Mouse (Mus musculus) spleen, postnatal 14 days (tissue): Measurements from ENCODE around the gene Lrrc20.
A peak's percentile ranks its signal among the peaks of the same experiment; 100 is the strongest.
"Not testable (repeated sequence)": the region's sequence is repeated elsewhere in the genome, so short reads cannot be mapped to it uniquely, and the experiment has no call there.

ENCODE experiments used
- DNase-seq, 2 experiments: peaks; one replicate each; pipeline ENCODE4 v3.0.0; 2021 to 2022; ENCODE audit warnings: low spot score in 2 of 2

The Lrrc20 gene

DNA sequence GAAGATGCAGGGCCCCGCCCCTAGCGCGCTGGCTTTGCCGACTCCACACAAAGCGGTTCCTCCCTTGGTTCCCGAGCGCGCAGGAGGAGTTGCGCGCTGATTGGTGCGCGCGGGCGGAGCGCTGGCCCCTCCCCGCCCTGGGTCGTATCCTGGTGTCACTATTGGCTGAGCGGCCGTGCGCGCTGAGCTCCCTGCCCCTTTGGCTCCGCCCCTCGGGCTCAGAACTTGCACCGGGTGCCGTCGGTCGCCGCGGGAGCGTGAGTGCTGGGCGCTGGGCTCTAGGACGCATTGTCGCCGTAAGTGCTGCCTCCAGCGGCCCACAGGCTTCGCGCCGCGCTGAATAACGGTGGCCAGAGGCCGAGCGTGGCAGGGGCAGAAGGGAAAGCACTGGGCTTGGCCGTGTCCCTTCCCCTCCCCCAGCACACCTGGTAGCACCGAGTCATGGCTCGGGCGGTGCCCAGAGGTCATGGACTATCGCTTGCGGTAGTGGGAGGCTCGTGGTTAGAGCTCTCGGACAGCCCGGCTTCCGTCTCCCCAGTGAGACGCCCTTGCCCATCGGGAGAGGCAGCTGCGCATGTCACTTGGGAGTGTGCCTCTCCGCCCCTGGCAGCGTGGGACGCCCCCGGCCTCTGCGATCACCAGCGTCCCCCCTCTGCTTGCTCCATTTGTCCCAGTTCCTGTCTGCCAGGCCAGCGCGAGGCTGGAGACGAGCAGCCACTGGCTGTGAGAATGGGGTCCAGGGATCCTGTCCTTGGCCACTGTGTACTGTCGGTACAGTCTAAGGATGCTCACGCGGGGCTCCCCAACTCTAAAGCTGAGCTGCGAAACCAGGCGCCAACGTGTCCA lies at the start of gene Lrrc20:
Gene Lrrc20 (plus strand): TSS at position 208 of the 846 bp plus-strand sequence.
- peak; percentile 89 to 90 for DNase-seq

DNA sequence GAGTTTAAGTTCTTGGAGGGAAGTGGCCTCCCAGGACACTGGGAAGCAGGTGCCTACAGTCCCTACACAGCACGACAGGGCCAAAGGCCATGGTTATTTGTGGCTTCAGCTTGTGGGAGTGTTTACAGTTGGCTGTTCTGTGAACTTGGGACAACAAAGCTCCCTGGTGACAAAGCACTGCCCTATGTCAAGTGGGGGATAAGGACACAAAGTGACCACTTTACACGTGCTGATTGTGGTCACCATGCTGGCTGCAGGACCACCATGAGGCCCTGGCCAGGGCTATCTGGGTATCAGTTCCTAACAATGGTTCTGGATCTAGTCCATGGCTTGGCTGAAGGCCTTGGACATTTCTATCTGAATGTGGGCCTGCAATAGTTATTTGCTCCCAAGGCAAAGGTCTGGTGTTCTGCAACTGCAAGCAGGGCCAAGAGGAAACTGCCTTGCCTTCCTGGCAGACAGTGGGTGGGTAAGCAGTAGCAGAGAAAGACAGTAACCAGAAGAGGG lies 49.3 kb upstream of the Lrrc20 start:
- no peak for DNase-seq

DNA sequence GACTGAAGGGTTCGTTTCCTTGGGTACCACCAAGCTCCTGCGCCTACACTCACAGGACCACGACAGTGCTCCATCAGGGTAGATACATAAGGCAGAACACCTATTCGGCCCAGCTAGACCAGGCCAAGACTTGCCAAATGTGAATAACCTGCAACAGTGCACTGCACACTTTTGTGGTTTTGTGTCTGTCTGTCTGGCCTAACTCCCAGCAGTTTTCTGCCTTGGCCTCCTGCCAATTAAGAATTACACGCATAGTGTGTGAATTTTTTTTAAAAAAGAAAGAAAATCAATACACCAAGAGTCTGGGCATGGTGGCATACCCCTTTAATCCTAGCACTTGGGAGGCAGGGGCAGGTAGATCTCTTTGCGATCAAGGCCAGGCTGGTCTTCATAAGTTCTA lies 47.6 kb upstream of the Lrrc20 start:
- no peak for DNase-seq

DNA sequence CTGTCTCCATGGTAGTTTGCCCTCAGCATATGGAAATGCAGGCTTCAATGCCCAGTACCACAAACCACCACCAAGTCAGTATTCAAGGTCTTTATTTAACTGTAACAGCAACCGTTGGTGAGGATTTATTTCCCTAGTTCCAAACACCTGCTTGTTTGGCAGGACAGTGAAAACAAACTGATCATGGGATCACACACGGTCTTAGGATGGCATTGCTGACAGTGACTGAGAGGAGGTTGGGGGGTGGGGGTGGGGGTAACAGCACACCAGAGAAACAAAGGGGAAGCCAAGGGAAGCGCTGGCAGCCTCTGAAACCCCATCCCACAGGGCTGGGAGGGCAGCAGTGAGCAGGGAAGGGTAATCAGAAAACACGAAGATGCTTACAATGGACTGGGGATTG lies 47.2 kb upstream of the Lrrc20 start:
- DNase-seq, result no peak

DNA sequence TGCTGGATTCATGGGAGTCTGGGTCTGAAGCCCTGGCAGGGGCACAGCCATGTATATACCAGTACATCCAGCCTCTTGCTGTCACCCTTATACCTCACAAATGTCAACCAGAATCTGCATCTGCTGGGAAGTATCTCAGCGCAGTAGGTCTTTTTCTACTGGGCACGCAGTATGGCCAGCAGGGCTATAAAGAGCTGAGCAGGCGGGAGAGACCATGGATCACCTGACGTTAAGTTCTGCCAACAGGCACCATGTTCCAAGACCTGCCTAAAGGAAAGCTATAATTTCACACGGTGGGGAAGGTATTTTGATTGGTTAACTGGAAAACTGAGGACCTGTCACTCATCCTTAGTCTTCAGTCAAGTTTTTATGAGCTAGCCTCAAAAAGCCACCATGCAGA lies 46.6 kb upstream of the Lrrc20 start:
- no peak for DNase-seq

DNA sequence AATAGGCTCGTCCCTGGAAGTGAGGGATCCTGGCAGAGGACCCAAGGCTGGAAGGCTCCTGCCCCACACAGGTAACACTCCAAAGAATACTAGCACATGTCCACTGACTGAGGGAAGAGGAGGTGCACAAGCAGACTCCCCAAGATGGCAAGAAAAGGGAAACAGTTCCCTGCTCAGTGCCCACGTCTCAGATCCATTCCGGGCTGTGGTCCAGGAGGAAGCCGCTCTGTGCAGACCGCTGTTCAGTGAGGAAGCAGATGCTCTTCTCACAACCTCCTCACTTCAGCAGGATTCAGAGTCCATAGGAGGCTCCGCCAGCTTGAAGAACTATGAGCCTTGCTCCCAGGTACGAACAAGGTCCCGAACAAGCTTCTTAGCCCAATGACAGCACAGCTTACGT lies 44.2 kb upstream of the Lrrc20 start:
- DNase-seq, result no peak

DNA sequence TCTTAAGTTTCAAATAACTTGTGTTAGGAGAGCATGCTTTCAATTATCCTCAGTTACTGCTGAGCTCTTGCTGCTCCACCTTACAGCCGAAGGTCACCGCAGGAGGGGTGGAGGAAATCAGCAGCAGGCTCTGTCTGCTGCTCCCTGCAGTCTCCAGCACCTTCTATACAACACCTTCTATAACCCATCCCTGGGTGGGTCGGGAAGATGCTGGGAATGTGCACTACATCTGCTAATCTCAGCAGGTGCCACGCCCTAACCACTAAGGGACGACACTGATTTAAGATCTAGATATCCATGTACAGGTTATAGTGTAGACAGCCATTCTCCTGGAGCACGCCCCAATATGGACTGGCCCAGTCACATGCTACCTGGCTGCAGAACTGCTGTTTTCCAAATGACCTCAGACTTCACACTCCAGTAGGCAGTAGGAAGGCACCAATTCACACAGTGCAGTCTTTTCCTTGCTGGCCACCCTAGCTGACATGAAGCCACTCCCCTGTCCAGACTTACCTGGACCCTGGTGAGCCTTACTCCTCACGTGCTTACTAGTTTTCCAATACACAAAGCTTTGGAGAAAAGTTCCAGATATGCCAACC lies 35.3 kb upstream of the Lrrc20 start:
- DNase-seq, result no peak

DNA sequence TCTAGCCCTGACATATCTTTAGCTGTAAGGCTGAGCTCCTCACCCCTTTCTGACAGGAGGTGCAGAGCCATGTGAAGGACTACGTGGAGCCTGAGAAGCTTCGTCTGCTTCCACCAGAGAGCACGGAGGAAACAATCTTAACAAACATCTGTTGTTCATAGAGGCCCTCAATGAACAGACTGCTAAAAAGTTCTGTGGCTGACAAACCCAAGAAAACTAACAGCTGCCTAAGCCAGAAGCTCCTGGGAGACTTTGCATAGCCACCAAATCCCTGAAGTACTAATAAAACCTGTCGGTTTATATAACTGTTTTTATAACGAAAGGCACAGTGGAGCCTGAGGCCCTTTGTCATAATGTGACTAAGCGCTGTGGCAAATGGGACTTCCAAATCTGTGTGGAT lies 32.1 kb upstream of the Lrrc20 start:
- no peak for DNase-seq

DNA sequence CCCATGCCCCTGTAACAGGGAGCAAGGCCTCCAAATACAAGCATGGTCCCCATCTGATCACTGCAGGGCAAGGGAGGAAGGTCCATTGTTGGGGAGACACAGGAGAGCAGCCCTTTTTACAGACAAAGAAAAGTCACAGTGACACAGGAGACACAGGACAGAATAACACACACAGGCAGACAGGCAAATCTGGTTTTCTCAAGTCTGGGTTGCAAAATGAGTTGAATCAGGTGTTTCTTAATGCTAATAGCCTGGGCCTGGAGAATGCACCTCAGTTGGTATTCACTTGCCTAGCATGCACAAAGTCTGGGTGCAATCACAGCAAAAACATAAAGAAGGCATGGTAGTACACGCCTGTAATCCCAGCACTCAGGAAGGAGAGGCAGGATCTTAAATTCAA lies 31.7 kb upstream of the Lrrc20 start:
- no peak for DNase-seq

DNA sequence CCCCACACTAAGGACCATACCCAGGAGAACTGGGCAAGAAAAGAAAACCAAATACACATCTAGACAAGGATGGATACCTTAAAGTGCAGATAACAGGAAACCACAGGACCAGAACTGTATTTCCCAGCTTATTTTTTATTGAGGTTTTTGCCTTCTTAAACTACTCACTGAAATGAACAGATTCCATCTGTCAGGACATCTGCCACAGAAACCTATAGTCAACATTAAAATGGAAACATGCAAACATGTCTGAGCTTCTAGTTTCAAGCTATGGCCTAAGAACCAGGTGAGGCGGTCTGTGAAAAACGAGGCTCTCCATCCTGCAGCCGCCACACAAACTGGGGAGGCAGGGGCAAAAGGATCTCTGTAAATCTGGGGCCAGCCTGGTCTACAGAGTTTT lies 30.6 kb upstream of the Lrrc20 start:
- no peak for DNase-seq

DNA sequence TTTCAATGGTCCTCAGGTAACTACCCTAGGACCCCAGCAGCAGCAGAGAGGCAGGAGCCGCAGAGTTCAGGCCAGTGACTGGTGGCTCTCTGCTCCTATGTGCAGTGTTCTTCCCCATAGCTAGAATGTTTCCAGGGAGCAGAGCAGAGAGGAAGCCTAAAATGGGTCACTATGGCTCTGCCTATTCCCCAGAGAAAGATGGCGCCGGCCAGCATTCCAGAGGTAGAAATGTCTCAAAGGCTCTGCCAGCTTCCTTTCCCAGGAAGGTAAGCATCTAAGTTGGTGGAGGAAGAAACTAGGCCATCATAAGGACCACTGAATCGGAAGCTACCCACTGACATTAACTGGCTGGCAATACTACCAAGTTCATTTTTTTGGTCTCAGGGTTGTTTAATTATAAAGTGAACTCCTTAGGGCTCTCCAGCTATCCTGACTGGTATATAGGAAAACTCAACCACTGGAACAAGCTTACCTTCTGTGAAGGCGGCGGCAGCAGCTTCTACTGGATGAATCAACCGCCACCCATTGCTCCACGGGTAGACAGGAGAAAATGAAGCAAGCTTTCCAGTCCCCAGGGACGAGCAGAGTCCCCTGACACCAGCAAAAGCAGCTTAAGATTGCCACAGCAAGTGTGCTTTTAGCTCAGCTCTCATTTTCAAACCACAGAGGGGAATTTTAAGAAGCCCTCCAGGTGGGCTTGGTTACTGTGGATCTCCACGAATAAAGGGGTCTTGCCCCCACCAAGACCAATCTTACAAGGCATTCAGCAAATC lies 27.8 kb upstream of the Lrrc20 start:
- no peak for DNase-seq

DNA sequence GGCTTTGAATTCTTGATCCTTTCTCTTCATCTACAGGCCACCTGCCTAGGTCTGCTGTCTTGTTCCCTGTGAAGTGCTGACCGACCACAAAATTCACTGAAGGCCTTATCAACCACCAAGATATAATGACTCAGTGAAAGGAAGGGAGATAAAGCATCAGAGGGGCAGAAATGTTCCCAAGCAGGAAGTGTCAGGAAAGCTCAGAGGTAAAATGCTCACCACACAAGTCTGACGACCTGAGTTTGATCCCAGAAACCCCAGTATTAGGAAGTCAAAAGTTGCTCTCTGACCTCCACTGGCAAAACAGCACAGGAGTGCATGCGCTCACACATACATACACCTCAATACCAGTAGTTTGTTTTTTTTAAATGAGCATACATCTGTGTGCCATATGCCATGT lies 26.8 kb upstream of the Lrrc20 start:
- DNase-seq, result no peak

DNA sequence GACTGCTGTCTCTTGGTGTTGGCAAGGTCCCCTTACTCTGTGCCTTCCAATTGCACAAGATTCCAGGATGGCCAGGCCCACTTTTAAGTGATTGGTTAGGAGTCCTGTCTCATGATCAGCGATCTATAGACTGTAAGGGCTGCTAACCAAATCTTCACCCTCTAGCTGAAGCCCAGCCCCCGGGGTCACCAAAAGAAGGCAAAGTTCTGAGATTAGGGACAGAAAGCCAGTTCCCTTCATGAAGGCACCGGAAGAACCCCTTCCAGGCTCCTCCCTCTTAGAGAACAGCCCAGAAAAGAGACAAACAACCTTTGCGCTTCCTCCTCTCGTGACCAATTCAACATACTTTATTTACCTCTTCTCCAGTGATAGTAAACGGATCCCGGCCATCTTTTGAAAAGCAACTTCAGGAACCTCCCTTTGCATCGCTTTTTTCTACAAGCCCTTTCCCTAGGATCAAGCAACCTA lies 24.1 kb upstream of the Lrrc20 start:
- DNase-seq, result peak in 1 of 2 experiments; percentile 25

DNA sequence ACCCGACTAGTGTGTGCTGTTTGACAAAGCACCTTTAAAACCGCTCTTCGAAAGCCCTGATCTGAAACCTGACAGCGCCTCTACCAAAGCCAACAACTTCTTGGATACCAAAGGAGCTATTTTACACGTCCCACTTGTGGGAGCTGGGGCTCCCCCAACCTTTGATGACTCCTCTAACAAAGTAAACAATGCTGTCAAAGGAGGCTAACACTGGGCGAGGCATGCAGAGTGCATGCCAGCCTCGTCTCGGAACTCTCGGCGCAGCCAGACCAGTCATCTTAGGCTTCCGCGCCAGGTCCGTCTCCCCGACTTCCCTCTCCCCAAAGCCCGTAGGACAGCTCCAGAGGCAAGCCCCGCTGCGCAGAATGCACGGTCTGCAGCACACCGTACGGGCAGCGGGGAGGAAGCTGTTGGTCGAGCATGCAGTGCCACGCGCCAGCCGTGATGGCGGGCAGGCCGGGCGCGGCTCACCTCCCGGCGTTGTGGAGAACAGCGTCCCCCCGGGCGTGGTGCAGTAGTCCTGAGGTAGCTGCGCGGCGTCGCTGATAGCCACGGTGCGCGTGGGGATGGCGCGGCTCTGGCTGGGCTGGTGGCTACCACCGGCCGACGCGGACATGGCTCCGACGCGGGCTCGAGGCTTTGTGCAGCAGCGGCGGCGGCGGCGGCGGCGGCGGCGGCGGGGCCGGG lies 23.5 kb upstream of the Lrrc20 start:
- DNase-seq, result peak; percentile 20 to 48

DNA sequence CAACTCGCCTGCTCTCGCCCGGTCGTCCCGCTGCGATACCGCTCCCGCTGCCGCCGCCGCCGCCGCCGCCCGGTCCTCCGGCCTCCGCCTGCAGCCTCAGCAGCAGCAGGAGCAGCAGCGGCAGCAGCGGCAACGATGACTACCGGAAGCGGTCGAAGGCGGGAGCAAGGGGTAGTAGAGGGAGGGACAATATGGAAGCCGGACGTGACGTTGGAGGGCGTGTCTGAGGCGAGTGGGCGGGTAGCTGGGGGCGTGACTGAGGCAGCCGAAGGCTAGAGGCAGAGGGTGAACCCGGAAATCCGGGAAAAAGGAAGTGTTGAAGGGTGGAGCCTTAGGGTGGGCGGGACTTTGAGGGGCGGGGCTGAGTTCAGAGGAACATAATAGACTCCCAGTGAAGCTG lies 23.0 kb upstream of the Lrrc20 start, which contains the start of gene Eif4ebp2:
Gene Eif4ebp2 (minus strand): TSS at position 17 of the 400 bp plus-strand sequence.
- DNase-seq, result peak; percentile 99 to 100

DNA sequence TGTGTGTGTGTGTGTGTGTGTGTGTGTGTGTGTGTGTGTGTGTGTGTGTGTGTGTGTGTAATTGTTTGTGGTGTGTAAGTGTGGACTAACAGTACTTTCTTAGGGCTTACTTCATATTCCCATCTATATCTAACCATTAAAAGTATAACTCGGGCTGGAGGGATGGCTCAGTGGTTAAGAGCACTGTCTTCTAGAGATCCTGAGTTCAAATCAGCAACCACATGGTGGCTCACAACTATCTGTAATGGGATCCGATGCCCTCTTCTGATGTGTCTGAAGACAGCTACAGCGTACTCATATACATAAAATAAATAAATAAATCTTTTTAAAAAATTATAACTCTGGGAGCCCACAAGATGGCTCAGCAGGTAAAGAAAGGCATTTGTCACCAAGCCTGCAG lies 22.4 kb upstream of the Lrrc20 start:
- not testable (repeated sequence) for DNase-seq

DNA sequence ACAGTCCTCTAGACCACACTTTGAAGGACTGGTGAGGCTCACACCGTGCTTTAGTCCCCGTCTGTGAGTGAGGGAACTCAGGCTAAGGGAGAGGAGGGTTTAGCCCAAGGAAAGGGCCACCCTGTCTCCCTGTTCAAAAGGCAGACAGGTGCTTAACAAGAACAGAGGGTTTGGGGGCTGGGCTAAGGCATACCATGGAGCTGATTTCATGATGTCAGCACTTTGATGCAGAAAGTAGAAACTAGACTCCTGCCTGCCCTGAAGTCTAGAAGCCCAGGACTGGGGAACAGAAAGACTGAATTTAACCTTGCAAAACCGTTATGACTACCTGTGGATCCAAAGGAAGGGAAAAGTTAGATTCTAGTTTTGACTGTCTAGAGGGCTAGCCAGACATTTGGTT lies 18.4 kb upstream of the Lrrc20 start:
- DNase-seq, result no peak

DNA sequence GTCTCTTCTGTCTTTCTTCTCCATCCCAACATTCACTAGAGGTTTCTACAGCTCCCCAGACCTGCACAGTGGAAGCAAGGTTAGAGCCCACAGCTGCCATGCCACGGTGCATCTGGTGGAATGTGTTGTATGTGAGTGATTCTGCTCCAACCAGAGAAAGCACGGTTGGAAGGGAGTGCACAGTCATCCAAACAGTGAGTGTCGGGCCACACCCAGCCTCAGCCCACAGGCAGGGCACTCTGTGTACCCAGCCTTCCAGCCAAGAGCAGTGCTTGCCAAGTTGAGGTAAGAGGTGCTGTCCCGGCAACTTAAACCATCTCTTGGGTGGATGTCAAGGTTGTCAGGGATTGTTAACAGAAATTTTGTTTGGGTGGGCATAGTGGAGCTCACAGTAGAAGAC lies 10.6 kb upstream of the Lrrc20 start:
- no peak for DNase-seq

DNA sequence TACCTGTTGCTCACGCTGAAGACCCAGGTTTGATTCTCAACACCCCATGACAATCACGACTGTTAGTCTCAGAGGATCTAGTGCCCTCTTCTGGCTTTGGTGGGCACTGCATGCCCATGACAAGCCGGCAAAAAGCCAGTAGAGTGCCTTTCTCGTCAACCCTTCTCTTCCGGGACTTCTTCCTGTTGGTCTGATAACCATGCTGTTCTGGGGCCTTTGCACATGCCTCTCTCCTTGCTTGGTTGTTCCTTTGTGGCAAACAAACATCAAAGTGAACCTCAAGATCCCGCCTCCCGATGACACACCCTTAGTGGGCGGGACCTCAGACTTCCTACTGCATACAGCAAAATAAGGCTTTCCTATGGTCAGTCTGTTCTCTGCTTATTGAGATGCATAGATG lies 9.4 kb upstream of the Lrrc20 start:
- DNase-seq, result peak in 1 of 2 experiments; percentile 27

DNA sequence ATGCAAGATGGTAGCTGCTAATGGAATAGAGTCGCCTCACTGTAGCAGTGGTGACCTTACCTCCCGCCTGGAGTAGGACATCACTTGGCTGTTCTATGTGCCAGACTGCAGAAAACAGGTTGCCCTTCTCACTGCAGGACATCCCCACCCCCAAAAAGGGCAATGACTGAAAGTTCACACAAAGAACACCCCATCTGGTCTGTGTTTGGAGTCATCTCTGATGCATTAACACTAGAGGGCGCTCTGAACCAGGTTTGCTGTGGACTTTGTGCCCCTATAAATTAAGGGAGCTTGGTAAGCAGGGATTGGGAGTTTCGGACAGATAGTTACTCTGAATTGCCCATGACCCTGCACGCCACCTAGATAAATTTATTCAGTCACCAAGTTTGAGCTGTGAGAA lies 8.7 kb upstream of the Lrrc20 start:
- peak in 1 of 2 experiments; percentile 15 for DNase-seq

DNA sequence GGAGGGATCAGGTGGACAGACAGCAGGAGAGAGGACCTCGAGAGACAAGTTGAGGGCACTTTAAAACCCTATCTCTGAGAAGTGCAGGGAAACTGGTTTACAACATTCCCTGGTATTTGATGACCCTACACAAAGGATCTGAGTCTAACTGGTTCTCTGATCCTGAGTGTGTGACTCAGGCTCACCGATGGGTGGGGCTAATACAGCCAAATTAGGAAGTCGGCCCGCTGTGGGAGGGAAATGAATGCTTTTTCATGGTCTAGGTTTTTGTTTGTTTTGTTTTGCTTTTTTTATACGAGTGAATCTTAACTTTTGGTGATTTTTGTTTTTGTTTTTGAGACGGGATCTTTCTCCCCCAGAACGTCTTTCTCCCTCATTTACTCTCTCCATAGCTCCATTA lies 6.7 kb upstream of the Lrrc20 start:
- no peak for DNase-seq

DNA sequence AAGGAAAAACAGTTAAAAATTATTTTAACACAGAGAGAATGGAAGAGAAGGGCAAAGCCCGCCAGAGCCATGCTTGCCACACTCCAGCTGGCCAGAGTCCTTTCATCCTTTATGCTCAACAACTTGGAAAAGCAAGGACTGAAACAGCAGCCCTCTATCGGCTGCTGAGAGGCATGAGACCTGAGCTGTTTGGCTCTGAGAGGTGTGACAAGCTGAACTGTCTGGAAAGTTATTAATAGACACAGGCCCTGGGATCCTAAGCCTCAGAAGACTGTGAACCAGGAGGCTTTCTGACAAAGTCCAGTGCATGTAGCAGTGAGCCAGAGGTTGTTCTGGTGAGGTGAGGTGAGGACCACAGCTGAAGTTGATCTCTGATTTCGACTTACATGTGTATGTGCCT lies 2.0 kb upstream of the Lrrc20 start:
- no peak for DNase-seq
